Mouse (Mus musculus): ENCODE data around the gene Srrm2.

Gene Srrm2

GRCm38 (mm10) chr17:23853292-23853691 is 63.0 kb downstream of the Srrm2 start:
- DNase-seq (ENCODE audit: low read depth, low spot score), result no peak

DNA sequence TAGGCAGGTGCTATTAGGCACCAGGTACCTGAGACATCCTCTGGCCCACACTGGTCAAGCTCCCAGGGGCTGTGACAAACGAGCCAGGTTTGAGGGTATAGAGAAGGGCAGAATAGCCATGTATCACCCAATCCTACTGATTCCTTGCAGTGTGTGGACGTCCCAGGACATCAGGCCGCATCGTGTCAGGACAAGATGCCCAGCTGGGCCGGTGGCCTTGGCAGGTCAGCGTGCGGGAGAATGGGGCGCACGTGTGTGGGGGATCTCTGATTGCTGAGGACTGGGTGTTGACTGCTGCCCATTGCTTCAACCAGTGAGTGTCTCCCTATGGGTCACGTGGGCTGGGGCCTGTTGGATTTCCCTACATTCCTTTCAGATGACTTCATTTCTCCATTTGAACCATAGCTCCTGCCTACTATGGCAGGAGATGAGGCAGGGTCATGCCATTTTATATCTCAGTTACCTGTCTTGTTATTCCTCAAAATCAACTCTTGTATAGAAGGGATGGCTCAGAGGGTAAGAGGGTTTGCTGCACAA is 64.0 kb downstream of the Srrm2 start:
- no peak for DNase-seq (ENCODE audit: low read depth, low spot score)

DNA sequence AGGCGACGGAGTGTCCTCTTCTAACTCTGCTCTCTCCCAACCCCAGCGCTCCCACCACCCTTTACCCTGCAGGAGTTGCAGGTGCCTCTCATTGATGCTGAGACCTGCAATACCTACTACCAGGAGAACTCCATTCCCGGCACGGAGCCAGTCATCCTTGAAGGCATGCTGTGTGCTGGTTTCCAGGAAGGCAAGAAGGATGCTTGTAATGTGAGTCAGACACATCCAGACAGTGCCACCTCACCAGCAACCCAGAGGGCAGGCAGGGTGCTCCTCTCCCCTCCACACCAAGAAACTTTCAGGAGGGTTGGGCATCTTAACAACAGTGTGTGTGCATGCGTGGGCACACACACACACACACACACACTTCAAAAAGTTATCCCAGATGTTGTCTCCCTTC is 66.9 kb downstream of the Srrm2 start:
- DNase-seq (ENCODE audit: low read depth, low spot score), result no peak

DNA sequence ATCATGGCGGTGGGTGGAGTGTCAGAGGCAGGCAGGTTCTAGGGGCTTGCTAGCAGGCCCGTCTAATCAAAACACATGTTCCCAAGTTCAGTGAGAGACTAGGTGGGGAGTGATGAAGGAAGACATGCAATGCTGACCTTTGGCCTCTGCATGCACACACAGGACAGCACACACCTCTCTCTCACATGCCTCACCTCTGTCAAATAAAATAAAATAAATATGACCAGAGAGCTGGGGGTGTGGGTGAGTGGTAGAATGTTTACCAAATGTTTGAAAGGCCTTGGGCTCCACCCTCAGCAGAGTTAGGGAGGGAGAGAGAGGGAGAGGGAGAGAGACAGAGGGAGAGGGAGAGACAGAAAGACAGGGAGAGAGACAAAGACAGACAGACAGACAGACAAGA is 67.6 kb downstream of the Srrm2 start:
- DNase-seq (ENCODE audit: low read depth, low spot score), result no peak

- no peak for DNase-seq (ENCODE audit: low read depth, low spot score)
Observed at GRCm38 (mm10) chr17:23862926-23863325, 72.6 kb downstream of the Srrm2 start.

GRCm38 (mm10) chr17:23867756-23868155 is 77.4 kb downstream of the Srrm2 start, which contains the start of gene Prss21:
Gene Prss21, plus strand, starts transcription at chr17:23868056.
- DNase-seq (ENCODE audit: low read depth, low spot score), result no peak

- no peak for DNase-seq (ENCODE audit: low read depth, low spot score)
Observed at GRCm38 (mm10) chr17:23868513-23868912, 78.2 kb downstream of the Srrm2 start.
